Mouse (Mus musculus): ENCODE data around the gene Msto1.
"Not testable (repeated sequence)": the region's sequence is repeated elsewhere in the genome, so short reads cannot be mapped to it uniquely, and the experiment has no call there.

The Msto1 gene

DNA sequence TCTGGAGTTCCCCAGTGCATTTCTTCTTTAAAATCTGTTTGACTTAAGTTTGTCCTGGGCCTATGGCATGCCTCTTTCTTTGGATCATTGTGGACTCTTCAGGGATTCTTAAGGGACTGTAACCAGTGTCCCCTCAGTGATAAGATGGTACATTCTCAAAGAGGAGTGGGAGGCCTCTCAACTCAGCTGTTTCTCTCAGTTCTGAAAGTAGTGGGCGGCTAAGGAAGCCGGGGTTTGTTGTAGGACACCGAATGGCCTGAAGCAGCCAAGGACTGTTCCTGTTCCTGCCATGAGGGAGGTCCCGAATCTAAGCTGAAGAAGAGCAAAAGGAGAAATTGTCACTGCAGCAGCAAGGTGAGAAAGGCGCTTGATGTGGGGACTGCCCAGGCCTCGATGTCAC lies 8.6 kb downstream of the Msto1 start:
- no peak for DNase-seq (ENCODE audit: low spot score in 2 of 2)

DNA sequence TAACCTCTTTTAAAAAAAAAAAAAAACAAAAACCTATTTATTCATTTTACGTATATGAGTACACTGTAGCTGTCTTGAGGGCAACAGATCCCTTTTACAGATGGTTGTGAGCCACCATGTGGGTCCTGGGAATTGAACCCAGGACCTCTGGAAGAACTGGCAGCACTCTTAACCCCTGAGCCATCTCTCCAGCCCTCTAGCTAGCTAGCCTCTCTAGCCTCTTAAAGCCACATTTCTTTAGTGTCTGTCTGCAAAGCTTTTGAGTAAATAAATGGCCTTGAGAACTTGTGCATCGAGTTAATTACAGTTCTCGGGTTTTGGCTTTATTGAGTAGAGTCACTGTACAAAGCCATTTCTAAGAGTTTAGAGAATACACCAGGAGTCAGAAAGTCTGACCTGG lies 9.0 kb downstream of the Msto1 start:
- no peak for DNase-seq (ENCODE audit: low spot score in 2 of 2)

DNA sequence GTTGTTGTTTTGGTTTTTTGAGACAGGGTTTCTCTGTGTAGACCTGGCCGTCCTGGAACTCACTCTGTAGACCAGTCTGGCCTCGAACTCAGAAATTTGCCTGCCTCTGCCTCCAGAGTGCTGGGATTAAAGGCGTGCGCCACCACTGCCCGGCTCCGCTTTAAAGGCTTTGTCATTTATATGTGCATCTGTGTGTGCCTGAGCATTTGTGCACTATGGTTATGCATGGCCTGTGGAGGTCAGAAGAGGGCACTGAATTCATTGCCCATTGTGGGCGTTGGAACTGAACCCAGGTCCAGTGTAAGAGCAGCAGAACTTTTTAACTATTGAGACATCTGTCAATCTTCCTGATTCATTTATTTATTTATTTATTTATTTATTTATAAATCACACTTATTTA lies 20.8 kb downstream of the Msto1 start:
- not testable (repeated sequence) for DNase-seq (ENCODE audit: low spot score in 2 of 2)

DNA sequence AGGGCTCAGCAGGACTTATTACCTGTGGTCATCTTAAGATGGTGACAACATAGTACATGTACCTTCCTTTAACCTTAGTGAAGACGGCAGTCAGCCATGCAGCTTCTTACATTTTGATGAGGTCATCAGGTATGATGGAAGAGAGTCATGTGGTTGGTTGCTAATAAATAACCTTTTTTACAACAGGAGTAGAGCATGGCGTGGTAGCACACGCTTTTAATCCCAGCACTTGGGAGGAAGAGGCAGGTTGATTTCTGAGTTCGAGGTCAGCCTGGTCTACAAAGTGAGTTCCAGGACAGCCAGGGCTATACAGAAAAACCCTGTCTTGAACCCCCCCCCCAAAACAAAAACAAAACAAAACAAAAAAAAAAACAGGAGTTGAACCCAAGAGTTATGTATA lies 31.3 kb downstream of the Msto1 start:
- DNase-seq (ENCODE audit: low spot score in 2 of 2): not testable (repeated sequence)

DNA sequence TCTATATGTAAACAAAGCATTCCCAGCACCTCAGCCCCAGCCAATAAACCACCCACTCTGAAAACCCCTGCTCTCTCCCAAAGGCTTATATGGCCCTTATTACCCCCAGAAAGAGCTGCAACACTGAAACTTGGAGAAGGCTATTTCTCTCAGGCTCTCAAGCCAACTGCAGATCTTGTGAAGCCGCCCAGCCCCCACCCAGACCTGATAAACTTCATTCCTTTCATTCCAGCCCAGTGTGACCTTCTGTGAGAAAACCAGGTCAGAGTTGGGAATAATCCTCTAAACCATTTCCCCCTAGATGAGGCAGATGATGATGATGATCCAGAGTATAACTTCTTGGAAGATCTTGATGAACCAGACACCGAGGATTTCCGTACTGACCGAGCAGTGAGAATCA lies 45.4 kb downstream of the Msto1 start:
- not testable (repeated sequence) for DNase-seq (ENCODE audit: low spot score in 2 of 2)

DNA sequence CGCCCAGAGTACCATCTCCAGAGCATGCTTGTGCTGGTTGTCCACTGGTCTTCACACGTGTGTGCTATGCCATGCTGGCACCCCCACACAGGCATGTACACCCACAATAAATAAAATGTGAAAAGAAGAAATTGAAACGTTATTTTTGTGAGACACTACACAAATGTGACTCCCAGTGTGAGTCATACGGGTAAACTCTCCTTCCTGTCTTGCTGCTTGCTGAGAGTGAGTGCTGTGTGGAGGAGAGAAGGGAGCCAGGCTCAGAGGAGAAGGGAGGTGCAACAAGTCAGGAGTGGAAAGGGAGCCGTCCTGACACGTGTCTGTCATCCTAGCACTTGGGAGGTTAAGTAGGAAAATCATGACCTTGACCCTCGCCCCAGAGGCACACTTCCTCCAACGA lies 46.6 kb downstream of the Msto1 start:
- not testable (repeated sequence) for DNase-seq (ENCODE audit: low spot score in 2 of 2)

DNA sequence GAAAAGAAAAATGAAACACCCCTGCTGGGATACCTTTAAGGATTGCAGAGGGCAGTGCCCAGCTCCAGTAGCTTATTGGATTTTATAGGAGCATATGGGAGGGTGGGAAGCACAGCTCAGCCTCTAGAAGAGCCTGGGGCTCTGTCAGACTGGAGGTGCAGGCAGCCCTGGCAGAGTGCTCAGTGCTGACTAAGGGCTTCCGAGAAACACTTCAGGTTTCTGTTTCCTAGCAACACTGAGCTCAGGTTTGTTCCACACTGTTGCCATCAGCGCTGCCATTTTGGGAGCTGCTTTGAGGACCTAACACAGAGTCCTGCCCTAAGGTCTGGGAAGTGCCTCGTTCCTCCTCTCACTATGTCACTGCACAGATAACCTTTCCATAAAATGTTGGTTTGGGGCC lies 47.1 kb downstream of the Msto1 start:
- not testable (repeated sequence) for DNase-seq (ENCODE audit: low spot score in 2 of 2)

DNA sequence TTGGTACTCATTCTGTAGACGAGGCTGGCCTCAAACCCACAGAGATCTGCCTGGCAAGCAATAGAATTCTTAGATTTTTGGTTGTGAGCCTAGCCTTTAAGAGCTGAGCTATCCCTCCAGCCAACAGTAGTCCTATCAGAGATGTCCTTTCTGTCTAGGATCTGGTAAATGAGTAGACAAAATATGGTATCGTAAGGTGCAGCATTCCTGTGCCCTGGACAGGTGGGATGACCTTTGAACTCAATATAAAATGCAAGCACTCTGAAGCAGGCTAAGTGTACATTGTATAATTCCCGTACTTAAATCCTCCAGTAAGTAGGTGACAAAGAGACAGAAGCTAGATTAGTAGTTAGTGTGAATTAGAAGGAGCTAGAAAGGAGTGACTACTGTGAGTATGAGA lies 51.7 kb downstream of the Msto1 start:
- no peak for DNase-seq (ENCODE audit: low spot score in 2 of 2)

DNA sequence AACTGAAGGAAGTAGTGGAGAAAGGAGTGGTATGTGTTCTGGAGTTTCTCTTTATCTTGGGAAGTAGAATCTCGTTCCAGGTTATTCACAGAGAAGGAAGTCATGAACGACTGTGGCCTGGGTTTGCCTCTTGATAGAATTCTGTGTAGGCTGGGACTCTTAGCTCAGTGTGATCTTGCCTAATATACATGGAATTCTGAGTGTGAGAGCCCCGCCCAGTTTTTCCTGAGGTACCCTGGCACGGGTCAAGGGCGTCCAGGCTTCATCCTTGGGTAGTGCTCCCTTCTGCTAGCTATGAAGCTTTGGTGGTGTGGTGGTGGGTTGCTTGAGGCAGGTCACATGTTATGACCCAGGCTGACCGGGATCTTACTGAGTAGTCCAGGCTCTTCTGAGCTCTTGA lies 58.0 kb downstream of the Msto1 start:
- DNase-seq (ENCODE audit: low spot score in 2 of 2): no peak
